Mouse (Mus musculus) heart, postnatal 25 days (tissue): ENCODE measurements around the gene Nop16. TPM values are rescaled to one million over a fixed set of nuclear protein-coding genes. Genes with fewer than 3 reads are reported as not detected.

Experiments
- DNase-seq: peaks from one replicate; pipeline ENCODE4 v3.0.0; 2022; ENCODE audit warnings: low spot score
- intact Hi-C: fragments of 180-260 bp; cut with DNase I; formaldehyde crosslinking; loops from one replicate; pipeline ENCODE4 v1.15.1; 2025
- microRNA-seq: library from miRNA; unstranded; fragments of <30 nt; microRNA quantifications from one replicate; pipeline ENCODE4 v1.2.0, GENCODE M21; 2022
- total RNA-seq, 2 experiments: library from RNA; stranded (reverse); gene quantifications; 2 replicates each; pipeline ENCODE4 v1.2.3; 2021

The Nop16 gene
- total RNA-seq, 2 experiments from 2014 or later: 15.2 to 15.6 TPM

DNA sequence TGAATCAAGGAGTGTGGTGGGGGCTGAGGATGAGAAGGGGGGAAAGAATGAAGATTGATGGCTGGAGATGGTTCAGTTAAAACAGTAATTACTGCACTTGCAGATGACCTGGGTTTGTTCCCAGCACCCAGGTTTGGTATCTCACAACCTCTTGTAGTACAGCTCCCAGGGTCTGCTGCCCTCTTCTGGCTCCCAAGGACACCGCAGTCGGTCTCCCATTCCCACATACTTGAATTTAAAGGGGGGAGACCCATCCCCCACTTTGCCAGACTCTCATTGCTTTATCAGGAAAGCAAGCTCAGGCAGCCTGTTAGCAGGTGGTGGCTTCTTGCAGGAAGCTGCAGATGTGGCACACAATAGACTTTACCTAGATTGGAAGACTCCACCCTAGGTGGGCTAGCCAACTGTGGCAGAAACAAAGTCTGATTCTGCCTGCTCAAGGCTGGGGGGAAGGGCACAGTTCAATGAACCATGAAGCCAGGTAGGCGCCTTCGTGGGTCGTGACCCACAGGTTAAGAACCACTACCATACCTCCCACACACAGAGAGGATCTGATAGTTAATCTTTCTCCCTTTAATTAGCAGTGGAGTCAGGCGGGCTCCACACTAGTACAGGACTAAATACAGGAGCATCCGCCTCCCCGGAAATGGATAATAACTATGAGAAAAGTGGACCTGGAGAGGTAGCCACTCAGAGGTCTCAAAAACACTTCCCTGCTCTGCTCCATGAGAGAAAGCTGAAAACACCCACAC is 24.1 kb downstream of the Nop16 start:
- no peak for DNase-seq
- intact Hi-C loops: loop anchor here (2.0 kb wide), 2 partner anchors 23 to 55 kb away; partner anchors contain the start of gene Faf2

DNA sequence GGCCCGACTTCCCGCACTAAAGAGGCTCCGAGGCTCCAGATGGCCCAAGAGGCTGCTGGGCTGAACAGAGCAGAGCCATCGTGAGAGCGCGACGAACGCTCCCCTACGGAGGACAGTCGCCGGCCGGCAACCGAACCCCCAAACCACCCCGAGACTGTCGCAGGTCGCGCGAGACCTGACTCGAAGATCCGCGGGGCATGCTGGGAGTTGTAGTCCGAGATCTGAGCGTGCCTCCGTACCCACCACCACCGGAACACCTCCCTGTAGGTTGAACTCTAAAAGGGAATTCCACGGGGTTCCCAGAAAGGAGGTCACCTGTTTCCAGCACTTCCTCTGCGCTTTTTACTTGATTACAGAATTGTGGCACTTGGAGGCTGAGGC is 24.7 kb downstream of the Nop16 start, which contains the start of gene 4833439L19Rik:
TSS of gene 4833439L19Rik (minus strand) at position 235 of the 381 bp plus-strand sequence.
- intact Hi-C loops: loop anchor here (2.0 kb wide), 2 partner anchors 24 to 56 kb away; partner anchors contain the start of gene Faf2
- peak; percentile 86 for DNase-seq

DNA sequence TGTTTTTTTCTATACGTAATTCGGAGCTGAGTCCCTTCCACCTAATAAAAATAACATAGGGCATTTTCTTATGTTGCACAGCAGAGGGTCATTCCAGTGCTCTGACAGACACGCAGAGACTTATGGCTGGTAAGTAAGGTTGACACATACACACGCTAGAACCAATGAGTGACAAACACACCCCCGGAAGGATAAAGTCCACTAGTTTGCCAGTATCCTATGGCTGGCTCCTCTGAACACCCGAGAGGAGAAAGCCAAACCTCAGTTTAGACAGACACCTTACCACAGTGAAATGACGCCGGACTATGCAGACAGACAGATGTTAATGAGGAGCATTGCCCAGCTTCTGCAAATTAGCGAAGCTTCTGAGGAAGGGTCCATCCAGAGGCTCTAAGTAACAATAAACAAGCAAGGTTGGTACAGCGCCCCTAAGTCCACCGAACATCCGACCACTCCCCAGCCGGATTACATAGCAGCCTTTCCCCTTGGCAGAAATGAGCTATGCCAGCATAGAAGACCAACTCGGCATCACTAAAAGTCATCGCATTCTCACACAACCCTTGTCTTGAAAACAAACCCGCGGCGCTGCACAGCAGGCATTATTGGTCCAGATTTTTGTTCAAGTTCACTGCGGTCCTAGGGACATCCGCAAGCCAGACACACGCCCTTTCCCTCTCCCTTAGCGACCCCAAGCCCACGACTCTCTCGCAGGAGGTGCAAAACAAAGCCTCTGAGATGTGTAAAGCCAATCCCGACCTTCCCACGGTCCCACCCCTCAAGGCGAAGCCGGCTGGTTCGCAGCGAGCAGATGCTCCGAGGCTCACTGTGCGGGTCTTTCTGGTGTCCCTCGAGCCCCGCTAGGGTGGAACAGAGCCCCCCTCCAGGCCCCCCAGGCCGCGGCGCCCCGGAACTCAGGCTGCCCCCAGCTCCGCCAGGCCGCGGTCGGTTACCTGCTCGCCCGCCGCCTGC is 25.4 kb downstream of the Nop16 start:
- intact Hi-C loops: loop anchor here (2.0 kb wide), 2 partner anchors 24 to 56 kb away; partner anchors contain the start of gene Faf2

DNA sequence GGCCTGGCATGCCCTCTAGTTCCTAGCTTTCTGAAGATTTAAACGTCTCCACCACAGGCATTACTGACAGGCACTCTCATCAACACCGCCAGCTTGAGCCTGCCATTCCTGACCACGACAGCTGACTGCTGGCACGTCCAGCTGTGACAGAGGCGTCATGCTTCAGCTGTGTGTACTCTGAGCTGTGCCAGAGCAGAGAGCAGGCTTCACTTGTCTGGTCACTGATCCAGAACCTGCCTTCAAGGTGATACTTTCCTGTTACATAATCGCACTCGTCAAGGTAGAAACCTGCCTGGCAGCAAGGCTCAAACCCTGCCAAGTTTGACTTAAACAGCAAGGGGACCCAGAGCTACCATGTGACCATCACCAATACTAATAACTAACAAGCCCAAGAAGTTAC is 27.3 kb downstream of the Nop16 start:
- intact Hi-C loops: no loop called here
- DNase-seq: no peak

More for the DNA sequence above, 25.4 kb downstream of the Nop16 start:
- DNase-seq: no peak

DNA sequence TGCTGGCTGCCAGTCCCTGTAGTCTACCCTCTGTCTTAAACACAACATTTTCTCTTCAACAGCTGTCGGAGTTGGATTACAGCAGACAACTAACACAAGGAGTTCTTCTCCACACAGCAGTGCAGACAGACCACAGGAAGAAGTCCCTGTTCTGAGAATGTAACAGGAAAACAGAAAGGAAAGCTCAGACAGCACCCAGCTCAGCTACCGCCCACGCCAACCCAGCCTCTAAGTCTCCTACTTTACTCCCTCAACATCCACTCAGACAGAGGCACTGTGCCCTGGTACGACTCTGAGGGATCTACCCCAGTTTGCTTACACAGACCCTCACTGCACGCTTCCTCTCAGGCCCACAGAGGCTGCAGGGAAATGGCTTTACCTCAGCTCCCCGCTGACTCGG is 29.3 kb downstream of the Nop16 start:
- intact Hi-C loops: no loop called here
- no peak for DNase-seq

DNA sequence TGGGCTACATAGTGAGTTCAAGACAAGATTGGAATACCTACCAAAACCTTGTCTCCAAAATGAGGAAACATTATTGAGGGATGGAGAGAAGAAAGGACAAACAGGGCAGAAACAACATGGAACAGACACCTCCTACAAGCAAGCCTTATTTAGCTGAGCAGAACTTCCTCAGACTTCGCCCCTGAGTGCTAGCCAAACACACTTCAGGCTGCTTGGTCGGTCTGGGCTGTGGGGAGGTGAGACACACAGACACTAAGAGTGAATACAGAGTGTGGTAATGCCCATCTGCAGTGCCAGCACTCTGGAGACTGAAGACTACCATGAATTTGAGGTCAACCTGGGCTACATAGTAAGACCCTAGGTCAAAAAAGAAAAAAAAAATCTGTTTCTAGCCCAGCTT is 30.2 kb downstream of the Nop16 start:
- DNase-seq: no peak
- intact Hi-C loops: no loop called here

DNA sequence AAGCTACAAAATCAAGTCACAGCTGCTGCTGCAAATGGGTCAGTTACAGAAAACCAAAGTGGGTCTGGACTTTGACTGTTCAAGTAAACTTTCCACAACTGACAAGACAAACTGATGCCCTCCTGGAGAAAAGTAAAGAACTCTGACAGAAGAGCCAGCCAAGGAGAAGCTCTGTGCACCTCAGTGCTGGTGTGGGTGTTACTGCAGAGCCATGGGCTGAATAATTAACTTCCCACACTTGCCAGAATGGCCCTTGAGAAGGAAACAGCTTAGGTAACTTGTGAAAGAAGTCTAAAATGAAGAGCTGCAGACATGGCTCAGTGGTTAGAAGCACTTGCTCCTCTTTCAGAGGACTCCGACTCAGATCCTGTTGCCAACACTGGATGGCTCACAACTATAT is 32.2 kb downstream of the Nop16 start:
- intact Hi-C loops: no loop called here
- DNase-seq: no peak

DNA sequence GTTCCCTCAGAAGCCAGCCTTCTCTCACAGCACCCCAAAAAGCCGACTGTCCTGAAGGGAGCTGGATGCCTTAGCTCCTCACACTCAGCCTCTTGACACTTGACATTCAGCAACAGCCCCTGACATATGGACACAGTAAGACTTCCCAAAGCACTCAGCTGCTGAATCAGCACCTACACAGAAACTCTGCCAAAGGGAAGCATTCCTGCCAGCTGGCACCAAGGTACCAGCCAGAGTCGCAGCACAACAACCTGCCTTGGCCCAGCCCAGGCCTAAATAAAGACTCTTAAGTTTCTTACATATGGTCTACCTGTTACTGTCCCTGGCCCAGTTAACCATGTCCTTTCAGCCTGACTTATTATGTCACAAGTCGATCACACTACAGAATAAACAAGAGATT is 33.1 kb downstream of the Nop16 start:
- intact Hi-C loops: no loop called here
- DNase-seq: no peak

DNA sequence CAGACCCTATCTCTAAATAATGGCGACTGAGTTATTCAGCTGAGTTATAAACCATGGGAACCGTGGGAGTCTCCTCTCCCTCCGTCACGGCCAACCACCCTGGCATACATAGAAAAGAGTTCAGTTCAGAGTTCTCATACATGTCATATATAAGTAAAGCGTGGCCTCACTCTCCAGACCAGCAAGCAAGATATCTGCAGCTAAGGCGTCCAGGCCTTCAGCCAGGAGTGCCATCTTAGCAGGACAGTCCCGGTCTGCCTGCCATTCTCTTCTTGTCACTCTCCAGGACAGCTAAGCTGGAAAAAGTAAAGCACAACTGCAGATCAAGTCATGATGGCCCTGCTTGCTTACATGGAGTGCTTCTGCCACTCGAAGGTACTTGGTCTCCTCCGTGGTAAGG is 33.7 kb downstream of the Nop16 start:
- intact Hi-C loops: no loop called here

DNA sequence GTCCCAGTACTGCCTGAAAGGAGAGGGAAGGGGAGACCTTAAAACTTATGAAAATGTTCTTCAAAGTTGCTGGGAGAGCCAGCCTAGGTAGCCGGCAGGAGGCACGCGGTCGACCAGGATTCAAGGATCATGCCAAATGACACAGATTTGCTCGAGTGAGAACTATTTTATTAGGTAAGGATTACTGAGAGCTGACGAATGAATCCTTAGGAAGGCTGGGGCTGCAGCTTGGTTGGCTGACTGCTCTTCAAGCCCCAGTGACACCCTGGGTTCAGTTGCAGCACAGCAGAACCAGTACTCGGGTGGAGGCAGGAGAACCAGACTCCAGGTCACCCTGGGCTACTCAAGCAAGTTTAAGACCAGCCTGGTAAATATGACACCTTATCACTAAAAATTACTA is 41.9 kb downstream of the Nop16 start:
- intact Hi-C loops: no loop called here

More for the DNA sequence above, 33.7 kb downstream of the Nop16 start:
- no peak for DNase-seq

More for the DNA sequence above, 41.9 kb downstream of the Nop16 start:
- DNase-seq: no peak

Small RNA genes within 50 kb of the gene (microRNA-seq; reads per million reads assigned to microRNA genes)
- not detected for gene Gm24195

Other genes starting within 250 kb of the Nop16 start
- gene Cplx2, start 218.7 kb downstream of the Nop16 start, total RNA-seq: 1 to 10 TPM; 2.7 to 2.8 TPM
- 10 to 100 TPM; 17.7 to 23.4 TPM for gene Thoc3, start 121.2 kb downstream of the Nop16 start, total RNA-seq
- 1 to 10 TPM; 2.0 to 2.4 TPM for gene Simc1, start 86.3 kb downstream of the Nop16 start, total RNA-seq
- 10 to 100 TPM; 88.2 to 99.5 TPM for gene 4833439L19Rik, start 24.7 kb downstream of the Nop16 start, total RNA-seq
- 1 to 10 TPM; 4.5 to 6.1 TPM for gene Arl10, start 15.1 kb downstream of the Nop16 start, total RNA-seq
- gene Higd2a, start 117 bp upstream of the Nop16 start, total RNA-seq: 100 to 1,000 TPM; 202 to 205 TPM
- 10 to 100 TPM; 92.6 to 99.7 TPM for gene Cltb, start 21.3 kb upstream of the Nop16 start, total RNA-seq
- gene Faf2, start 31.7 kb upstream of the Nop16 start, total RNA-seq: 10 to 100 TPM; 20.0 to 23.3 TPM
- 10 to 100 TPM; 45.2 to 54.2 TPM for gene Rnf44, start 103.8 kb upstream of the Nop16 start, total RNA-seq
- gene Cdhr2, start 111.4 kb upstream of the Nop16 start, total RNA-seq: not detected
- not detected for gene Gprin1, start 159.8 kb upstream of the Nop16 start, total RNA-seq
- gene Sncb, start 176.5 kb upstream of the Nop16 start, total RNA-seq: not detected
- gene Eif4e1b, start 193.9 kb upstream of the Nop16 start, total RNA-seq: not detected
- 10 to 100 TPM in 1 of 2 experiments, 1 to 10 TPM in 1; 8.6 to 12.3 TPM for gene Tspan17, start 199.3 kb upstream of the Nop16 start, total RNA-seq